Mouse (Mus musculus) thymus, adult 2 months (tissue): ENCODE measurements around the gene Armc7.
"Not testable (repeated sequence)": the region's sequence is repeated elsewhere in the genome, so short reads cannot be mapped to it uniquely, and the experiment has no call there.

Source experiments
- CTCF ChIP-seq: fragments of 200-500 bp; IDR thresholded peaks from 2 replicates; pipeline ENCODE4 v1.5.1; 2012; ENCODE audit warnings: mild to moderate bottlenecking, control low read depth, low read length, moderate library complexity, borderline replicate concordance; ENCODE audit not compliant: control insufficient read depth, poor library complexity, insufficient read depth; ENCODE audit errors: extremely low read depth
- POLR2A ChIP-seq: fragments of 200-500 bp; IDR thresholded peaks from 2 replicates; pipeline ENCODE4 v1.6.1; 2012; ENCODE audit warnings: mild to moderate bottlenecking, low read length, control low read depth, moderate library complexity; ENCODE audit not compliant: control insufficient read depth, poor library complexity, insufficient read depth; ENCODE audit errors: extremely low read depth

- not testable (repeated sequence) for TF ChIP-seq POLR2A, CTCF
These were observed 1.9 kb downstream of the Armc7 start for GRCm38 (mm10) chr11:115477388-115477787.
